Mouse (Mus musculus): Measurements from ENCODE around the gene Ptcd2. TPM values are rescaled to one million over a fixed set of nuclear protein-coding genes. Genes with fewer than 3 reads are reported as not detected.
A peak's percentile ranks its signal among the peaks of the same experiment; 100 is the strongest.
"Not testable (repeated sequence)": the region's sequence is repeated elsewhere in the genome, so short reads cannot be mapped to it uniquely, and the experiment has no call there.

Ptcd2 gene
- polyA plus RNA-seq, 1 experiment from 2014 or later = 57.9 TPM

DNA sequence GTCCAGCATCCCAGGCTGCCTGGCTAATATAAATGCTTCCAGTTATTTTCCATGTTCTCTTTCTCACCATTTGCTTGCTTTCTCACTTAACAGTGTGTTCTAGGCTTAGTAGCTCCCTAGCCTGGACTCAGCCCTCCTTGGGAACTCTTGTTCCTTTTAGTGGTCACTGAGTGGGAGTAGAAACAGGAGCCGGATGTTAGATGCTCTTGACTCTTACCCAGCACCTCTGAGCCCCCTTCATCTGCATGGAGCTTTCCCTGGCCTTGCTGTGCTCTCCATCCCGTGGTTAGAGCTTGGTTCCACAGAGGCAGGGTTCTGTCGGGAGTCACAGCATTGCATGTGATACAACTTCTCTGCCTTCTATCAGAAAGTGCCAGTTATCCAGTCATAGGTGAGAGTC lies 7.1 kb upstream of the Ptcd2 start:
- no peaks in the 10 kb centered on the region for H3K27me3 ChIP-seq (ENCODE audit: insufficient read depth, poor library complexity, severe bottlenecking)
- WGBS = 78% methylated on average over 3 of the region's 3 CpGs

DNA sequence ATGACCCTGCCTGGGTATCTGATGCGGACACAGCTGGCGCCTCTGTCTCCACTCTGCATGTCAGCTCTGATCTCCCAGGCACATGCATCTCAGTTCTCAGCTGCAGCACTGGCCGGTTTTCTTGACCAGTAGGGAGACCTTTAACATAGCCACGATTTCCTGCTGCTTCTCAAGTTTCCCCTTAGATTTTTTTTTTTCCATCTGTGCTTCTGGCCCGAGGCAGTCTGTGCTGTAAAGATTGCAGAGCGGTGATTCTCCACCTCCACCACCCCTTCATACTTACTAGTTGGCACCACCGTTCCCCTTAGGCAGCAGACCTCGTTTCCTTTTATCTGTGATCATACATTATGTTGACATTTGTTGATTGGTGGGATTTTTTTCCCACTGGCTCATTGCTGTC lies 6.7 kb upstream of the Ptcd2 start:
- 64% methylated on average over 8 of the region's 8 CpGs for WGBS

More for the DNA sequence above, 7.1 kb upstream of the Ptcd2 start:
- H3K36me3 ChIP-seq = peaks cover 39% of the 10 kb centered on the region
- no peaks in the 10 kb centered on the region for H3K9me3 ChIP-seq
- H3K27ac ChIP-seq = no peak overlapping the region
- H3K4me1 ChIP-seq = peaks cover 13% of the 10 kb centered on the region
- DNase-seq (ENCODE audit: low spot score) = peak; percentile 69
- H3K4me3 ChIP-seq = no peak overlapping the region

DNA sequence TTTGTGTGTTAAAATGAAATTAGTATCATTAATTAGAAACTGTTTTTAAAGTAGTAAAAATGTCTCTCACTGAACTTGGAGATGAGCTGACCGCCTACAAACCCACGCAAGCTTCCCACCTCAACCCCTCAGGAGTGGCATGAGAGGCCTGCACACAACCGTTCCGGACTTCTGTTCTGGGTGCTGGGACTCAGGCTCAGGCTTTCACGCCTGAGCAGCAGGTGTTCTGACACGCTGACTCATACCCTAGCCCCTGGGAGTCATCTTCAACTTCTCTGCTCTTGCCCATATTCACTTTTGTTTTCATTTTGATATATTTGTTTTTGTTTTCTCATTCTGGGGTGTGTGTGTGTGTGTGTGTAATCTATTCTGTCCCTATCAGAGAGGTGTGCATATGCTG lies 5.5 kb upstream of the Ptcd2 start:
- Histone ChIP-seq H3K36me3 (peaks cover 31% of the 10 kb centered on the region), H3K27me3 (ENCODE audit: insufficient read depth, poor library complexity, severe bottlenecking) (no peaks in the 10 kb centered on the region), H3K27ac (no peak overlapping the region), H3K4me3 (no peak overlapping the region), H3K9me3 (no peaks in the 10 kb centered on the region), H3K4me1 (peaks cover 10% of the 10 kb centered on the region)
- DNase-seq (ENCODE audit: low spot score) = no peak
- 91% methylated on average over 6 of the region's 6 CpGs for WGBS

More for the DNA sequence above, 6.7 kb upstream of the Ptcd2 start:
- Histone ChIP-seq H3K4me1 (peaks cover 13% of the 10 kb centered on the region), H3K27me3 (ENCODE audit: insufficient read depth, poor library complexity, severe bottlenecking) (no peaks in the 10 kb centered on the region), H3K9me3 (no peaks in the 10 kb centered on the region), H3K27ac (no peak overlapping the region), H3K4me3 (no peak overlapping the region), H3K36me3 (peaks cover 39% of the 10 kb centered on the region)
- no peak for DNase-seq (ENCODE audit: low spot score)

DNA sequence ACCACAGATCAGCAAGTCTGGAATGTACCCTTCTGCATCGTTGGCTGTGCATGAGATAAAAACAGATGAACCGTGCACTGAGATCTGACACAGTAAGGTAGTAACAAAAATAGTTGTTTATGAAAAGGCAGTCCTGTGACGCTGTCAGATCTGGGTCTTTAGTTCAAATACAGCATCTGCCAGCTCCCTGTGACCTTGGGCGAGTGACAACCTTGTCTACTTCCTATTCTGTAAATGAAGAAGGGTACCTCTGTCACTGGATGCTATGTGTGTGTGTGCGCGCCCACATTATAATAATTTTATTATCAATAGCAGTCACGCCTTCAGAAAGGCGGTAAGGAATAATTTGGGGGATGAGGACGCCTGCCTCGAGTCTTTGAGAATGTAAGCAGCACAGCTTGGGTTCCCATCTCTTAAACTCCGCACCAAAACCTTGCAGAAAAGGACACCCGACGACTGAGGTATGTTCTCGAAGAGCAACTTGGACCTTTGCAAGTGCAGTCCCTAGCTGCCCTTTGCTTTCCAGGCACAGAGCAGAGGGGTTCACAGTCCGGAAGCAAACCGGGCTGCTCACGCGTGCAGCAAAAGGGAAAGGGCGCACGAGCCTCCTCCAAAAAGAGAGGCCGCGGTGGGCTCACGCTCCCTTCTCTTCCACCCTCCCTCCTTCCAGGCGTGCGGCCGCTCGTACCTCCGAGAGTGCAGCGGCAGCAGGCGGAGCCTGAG lies 468 bp downstream of the Ptcd2 start:
- Histone ChIP-seq H3K27me3 (ENCODE audit: insufficient read depth, poor library complexity, severe bottlenecking) (no peaks in the 10 kb centered on the region), H3K27ac (peak overlapping the region; percentile 95), H3K4me3 (peak overlapping the region; percentile 86), H3K9me3 (no peaks in the 10 kb centered on the region), H3K4me1 (peaks cover 26% of the 10 kb centered on the region), H3K36me3 (peaks cover 51% of the 10 kb centered on the region)
- no peak for DNase-seq (ENCODE audit: low spot score)
- 1% methylated on average over 30 of the region's 30 CpGs for WGBS

DNA sequence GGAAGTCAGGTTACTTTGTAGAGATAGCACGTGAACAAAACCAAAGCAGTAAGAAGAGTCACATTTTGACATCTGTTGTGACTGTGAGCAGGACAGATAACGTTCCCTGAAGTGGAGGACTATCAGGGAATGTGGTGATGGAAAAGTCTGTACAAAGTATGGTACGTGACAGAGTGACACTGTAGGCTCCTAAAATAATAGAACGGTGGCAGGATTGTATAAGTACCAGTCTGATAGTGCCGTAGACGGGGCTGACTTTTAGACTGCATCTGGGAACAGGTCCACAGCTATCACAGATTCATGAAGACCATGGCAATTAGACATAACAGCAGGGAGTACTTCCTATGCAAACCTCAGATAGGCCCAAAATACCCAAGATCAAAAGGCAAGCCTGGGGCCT lies 3.0 kb downstream of the Ptcd2 start:
- H3K9me3 ChIP-seq = no peaks in the 10 kb centered on the region
- peaks cover 26% of the 10 kb centered on the region for H3K4me1 ChIP-seq
- no peak for DNase-seq (ENCODE audit: low spot score)
- H3K4me3 ChIP-seq = no peak overlapping the region
- H3K27ac ChIP-seq = no peak overlapping the region
- no peaks in the 10 kb centered on the region for H3K27me3 ChIP-seq (ENCODE audit: insufficient read depth, poor library complexity, severe bottlenecking)
- WGBS = 57% methylated on average over 6 of the region's 6 CpGs
- H3K36me3 ChIP-seq = peaks cover 64% of the 10 kb centered on the region

DNA sequence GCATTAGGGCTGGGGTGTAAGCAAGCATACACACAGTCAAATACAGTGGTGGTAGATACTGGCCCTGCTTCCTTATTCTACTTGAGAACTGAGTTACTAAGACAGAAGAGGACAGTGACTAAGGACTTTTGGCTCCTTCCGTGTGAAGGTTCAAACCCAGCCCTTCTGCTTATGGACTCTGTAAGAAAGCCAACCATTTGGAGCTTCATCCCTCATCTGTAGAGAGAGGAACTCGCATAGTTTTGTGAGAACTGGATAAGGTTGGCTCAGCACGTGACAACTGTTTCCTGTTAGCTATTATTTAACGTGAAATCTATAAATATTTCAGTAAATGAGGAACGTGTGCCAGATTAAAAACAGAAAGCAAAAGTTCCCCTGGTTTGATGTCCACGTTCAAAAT lies 7.0 kb downstream of the Ptcd2 start:
- H3K27ac ChIP-seq = no peak overlapping the region
- WGBS = 83% methylated on average over 6 of the region's 6 CpGs
- peaks cover 93% of the 10 kb centered on the region for H3K36me3 ChIP-seq
- H3K4me3 ChIP-seq = no peak overlapping the region
- DNase-seq (ENCODE audit: low spot score) = no peak
- H3K27me3 ChIP-seq (ENCODE audit: insufficient read depth, poor library complexity, severe bottlenecking) = no peaks in the 10 kb centered on the region
- peaks cover 10% of the 10 kb centered on the region for H3K4me1 ChIP-seq
- no peaks in the 10 kb centered on the region for H3K9me3 ChIP-seq

DNA sequence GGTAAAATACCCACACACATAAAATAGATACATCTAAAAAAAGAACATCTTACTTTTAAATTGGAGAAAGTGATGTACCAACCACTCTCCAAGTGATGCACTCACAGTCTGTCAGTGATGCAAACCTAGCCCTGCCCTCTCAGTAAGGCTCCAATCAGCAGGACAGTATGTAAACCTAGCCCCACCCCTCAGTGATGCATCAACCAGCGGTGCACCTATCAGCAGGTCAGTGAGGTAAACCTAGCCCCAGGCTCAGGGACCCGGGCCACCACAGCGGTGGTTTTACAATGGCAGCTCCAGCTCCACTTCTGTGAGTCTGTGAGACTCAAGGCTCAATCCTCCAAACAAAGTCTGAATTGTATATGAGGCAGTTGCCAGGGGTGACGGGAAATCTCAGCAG lies 13.2 kb downstream of the Ptcd2 start:
- Histone ChIP-seq H3K27me3 (ENCODE audit: insufficient read depth, poor library complexity, severe bottlenecking) (no peaks in the 10 kb centered on the region), H3K36me3 (peaks cover 92% of the 10 kb centered on the region), H3K9me3 (no peaks in the 10 kb centered on the region), H3K27ac (no peak overlapping the region), H3K4me3 (no peak overlapping the region), H3K4me1 (no peaks in the 10 kb centered on the region)
- DNase-seq (ENCODE audit: low spot score) = no peak
- 78% methylated on average over 4 of the region's 4 CpGs for WGBS

DNA sequence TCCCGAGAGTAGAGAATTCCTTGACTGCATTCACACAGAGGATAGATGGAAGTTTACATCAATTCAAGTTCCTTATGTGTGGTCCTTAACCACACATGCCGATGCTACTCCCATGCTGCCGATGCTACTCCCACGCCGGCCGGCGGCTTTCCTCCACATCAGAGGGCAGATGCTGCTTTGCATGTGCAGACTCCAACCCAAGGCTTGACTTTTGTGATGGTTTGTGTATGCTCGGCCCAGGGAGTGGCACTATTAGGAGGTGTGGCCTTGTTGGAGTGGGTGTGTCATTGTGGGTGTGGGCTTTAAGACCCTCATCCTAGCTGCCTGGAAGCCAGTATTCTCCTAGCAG lies 20.2 kb downstream of the Ptcd2 start:
- WGBS = 94% methylated on average over 8 of the region's 8 CpGs
- DNase-seq (ENCODE audit: low spot score); H3K9me3 ChIP-seq; H3K4me1 ChIP-seq; H3K27ac ChIP-seq; H3K27me3 ChIP-seq (ENCODE audit: insufficient read depth, poor library complexity, severe bottlenecking); H3K4me3 ChIP-seq: not testable (repeated sequence)
- peaks cover 90% of the 10 kb centered on the region for H3K36me3 ChIP-seq

DNA sequence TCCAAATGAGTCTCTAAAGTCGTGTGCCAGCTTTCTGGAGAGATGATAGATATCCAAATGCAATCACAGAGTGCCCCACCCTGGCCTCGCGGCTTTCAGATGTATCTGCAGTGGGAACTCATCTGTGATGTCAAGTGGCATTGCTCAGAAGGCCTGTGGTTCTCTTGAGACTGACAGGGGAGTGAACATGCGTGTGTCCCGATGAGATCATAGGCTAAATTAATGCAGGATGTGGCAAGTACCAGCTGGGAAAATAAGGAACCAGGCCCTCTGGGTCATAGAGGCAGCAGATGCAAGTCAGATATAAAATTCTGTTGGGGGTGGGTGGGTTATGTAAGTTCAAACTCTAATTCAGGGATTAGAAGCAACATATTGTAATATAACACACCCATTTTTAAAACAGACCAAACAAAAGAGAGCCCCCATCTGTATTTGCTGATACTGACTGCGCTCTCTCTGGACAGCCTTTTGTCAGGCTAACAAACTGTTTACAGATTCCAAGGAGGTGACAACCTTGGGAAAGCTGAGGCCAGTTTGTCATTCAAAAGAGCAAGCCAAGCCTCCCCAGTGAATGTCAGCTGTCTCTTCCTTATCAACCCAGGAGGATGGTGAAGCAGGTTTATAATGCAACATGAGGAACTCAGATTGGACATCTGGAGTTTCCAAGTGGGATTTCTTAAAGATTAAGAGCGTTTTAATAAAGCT lies 20.7 kb downstream of the Ptcd2 start:
- WGBS = 81% methylated on average over 7 of the region's 7 CpGs
- Histone ChIP-seq H3K27ac (no peak overlapping the region), H3K36me3 (peaks cover 88% of the 10 kb centered on the region)

DNA sequence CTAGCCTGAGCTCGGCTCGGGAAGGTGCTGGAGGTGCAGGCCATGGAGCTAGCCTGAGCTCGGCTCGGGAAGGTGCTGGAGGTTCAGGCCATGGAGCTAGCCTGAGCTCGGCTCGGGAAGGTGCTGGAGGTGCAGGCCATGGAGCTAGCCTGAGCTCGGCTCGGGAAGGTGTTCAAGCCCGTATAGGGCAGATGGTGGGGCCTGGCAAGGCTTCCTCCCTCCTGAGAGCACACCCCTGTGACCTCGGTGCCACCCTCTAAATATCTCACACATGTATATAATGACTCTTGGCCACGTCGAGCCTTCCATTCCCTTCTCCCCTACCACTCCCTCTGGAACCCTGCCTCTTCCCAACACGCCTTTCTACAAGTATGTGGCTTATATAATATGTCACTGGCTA lies 21.6 kb downstream of the Ptcd2 start:
- H3K27ac ChIP-seq; H3K4me1 ChIP-seq; H3K4me3 ChIP-seq; DNase-seq (ENCODE audit: low spot score); H3K9me3 ChIP-seq; H3K27me3 ChIP-seq (ENCODE audit: insufficient read depth, poor library complexity, severe bottlenecking): not testable (repeated sequence)
- WGBS = 92% methylated on average over 13 of the region's 13 CpGs
- peaks cover 79% of the 10 kb centered on the region for H3K36me3 ChIP-seq

More for the DNA sequence above, 20.7 kb downstream of the Ptcd2 start:
- no peaks in the 10 kb centered on the region for H3K9me3 ChIP-seq
- H3K4me3 ChIP-seq = no peak overlapping the region
- H3K27me3 ChIP-seq (ENCODE audit: insufficient read depth, poor library complexity, severe bottlenecking) = no peaks in the 10 kb centered on the region
- H3K4me1 ChIP-seq = no peaks in the 10 kb centered on the region
- DNase-seq (ENCODE audit: low spot score) = no peak

DNA sequence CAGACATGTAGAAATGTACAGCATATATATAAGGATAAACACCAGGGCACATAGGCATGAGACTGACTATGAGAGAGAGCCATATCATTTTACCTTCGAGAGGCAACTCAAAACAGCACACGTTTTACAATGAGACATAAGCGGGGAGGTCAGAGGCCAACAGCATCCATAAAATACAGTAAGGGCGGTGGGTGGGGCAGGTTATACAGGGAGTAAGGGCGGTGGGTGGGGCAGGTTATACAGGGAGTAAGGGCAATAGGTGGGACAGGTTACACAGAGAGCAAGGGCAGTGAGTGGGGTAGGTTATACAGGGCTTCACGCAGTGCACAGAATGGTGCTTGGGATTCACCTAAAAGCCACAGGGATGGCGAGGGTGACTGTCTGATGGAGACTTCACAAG lies 24.1 kb downstream of the Ptcd2 start:
- H3K9me3 ChIP-seq = no peaks in the 10 kb centered on the region
- H3K4me1 ChIP-seq = no peaks in the 10 kb centered on the region; the same call in 1 of the 2 replicates
- peaks cover 55% of the 10 kb centered on the region for H3K36me3 ChIP-seq
- no peak overlapping the region for H3K27ac ChIP-seq
- DNase-seq (ENCODE audit: low spot score) = no peak
- WGBS = 92% methylated on average over 7 of the region's 7 CpGs
- no peak overlapping the region for H3K4me3 ChIP-seq
- no peaks in the 10 kb centered on the region for H3K27me3 ChIP-seq (ENCODE audit: insufficient read depth, poor library complexity, severe bottlenecking)

DNA sequence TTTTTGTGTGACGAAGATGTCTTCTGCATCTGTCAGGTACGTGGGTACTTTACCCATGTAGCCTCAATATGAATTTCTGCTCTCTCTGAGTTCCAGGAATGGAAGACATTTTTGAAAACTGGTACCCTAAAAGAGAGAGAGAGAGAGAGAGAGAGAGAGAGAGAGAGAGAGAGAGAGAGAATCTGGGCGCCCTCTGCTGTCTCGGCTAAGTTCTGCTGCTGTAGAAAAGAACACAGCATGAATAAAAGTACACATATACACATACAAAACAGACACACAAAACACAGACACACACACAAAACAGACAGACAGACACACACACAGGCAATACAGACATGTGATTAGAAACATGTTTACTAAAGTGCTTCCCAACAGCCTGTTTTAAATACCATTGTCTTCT lies 27.4 kb downstream of the Ptcd2 start:
- 60% methylated on average over 4 of the region's 4 CpGs for WGBS
- Histone ChIP-seq H3K9me3 (no peaks in the 10 kb centered on the region), H3K36me3 (peaks cover 26% of the 10 kb centered on the region), H3K27ac (no peak overlapping the region), H3K4me1 (no peaks in the 10 kb centered on the region; the same call in 1 of the 2 replicates), H3K27me3 (ENCODE audit: insufficient read depth, poor library complexity, severe bottlenecking) (no peaks in the 10 kb centered on the region), H3K4me3 (no peak overlapping the region)
- DNase-seq (ENCODE audit: low spot score) = no peak

DNA sequence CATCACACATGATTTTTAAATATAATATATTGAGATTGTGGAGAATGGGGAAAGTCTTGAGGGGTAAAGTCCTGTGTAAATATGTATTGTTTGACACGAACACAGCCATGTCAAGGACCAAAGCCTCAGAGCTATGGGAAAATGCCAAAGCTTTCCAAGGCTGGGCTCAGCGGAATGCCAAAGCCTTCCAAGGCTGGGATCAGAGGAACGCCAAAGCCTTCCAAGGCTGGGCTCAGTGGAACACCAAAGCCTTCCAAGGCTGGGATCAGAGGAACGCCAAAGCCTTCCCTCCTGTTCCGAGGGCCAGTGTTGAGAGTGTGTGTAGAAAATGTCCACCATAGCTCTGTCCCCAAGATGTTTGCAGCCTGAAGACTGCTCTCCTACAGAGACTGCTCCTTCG lies 28.1 kb downstream of the Ptcd2 start:
- Histone ChIP-seq H3K4me1 (no peaks in the 10 kb centered on the region; the same call in 1 of the 2 replicates), H3K27me3 (ENCODE audit: insufficient read depth, poor library complexity, severe bottlenecking) (no peaks in the 10 kb centered on the region), H3K9me3 (no peaks in the 10 kb centered on the region), H3K4me3 (no peak overlapping the region), H3K27ac (0 out of 2 replicates have a peak overlapping the region, but pooled peaks have one; percentile 22), H3K36me3 (peaks cover 24% of the 10 kb centered on the region)
- 91% methylated on average over 6 of the region's 6 CpGs for WGBS
- DNase-seq (ENCODE audit: low spot score) = no peak

Data from heart, embryonic 10.5 days (tissue).